Comparison of ENCODE assay signal across 8 mouse cellular contexts in the genomic region with DNA sequence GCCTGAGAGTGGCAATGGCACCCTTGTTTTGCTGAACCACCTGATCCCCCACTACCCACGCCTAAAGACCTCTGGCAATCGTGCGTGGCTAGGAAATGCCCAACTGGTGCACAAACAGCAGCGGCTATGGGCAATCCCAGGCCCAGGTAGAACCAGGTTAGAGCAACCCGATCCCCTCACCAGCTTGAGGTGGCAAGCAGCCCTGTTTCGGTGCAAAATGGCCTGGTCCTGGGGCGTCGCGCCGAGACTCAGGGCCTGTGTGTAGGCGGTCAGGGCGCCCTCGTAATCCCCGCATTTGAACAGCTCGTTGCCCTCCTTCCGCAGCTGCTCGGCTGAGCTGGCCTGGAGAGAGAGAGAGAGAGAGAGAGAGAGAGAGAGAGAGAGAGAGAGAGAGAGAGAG. TPM values are rescaled to one million over a fixed set of nuclear protein-coding genes. Genes with fewer than 3 reads are reported as not detected.
A peak's percentile ranks its signal among the peaks of the same experiment; 100 is the strongest.
DNase-seq lines count a peak whose midpoint lies in the region; ATAC-seq and TF ChIP-seq lines count a peak whose summit lies in the region.

No protein-coding gene starts in this region.

- no peak for TF ChIP-seq POLR2A in thymus, adult 2 months (IDR thresholded peaks at IDR 0.05; ENCODE audit: control insufficient read depth, extremely low read depth, insufficient read depth, low read length, poor library complexity)

- no peaks in the 10 kb centered on the region for H3K27me3 ChIP-seq in heart, embryonic 12.5 days (replicated peaks)
- H3K27me3 ChIP-seq in thymus, adult 2 months (ENCODE audit: control insufficient read depth, insufficient read depth, low read length): no peaks in the 10 kb centered on the region

- WGBS in heart, embryonic 12.5 days: 9% methylated on average over 17 of the region's 17 CpGs
- WGBS in thymus, adult 2 months: 6% methylated on average over 17 of the region's 17 CpGs

- H3K4me3 ChIP-seq in heart, embryonic 12.5 days: peak overlapping the region; percentile 79
- H3K4me3 ChIP-seq in thymus, adult 2 months (ENCODE audit: control insufficient read depth, insufficient read depth, low read length): peak overlapping the region; percentile 76

- H3K36me3 ChIP-seq in heart, embryonic 12.5 days: peaks cover 33% of the 10 kb centered on the region
- H3K36me3 ChIP-seq in thymus, adult 2 months (ENCODE audit: control insufficient read depth, insufficient read depth, low read length): peaks cover 23% of the 10 kb centered on the region

- DNase-seq in kidney, adult 11 months: peak; percentile 28
- no peak for DNase-seq in kidney, adult 9 months
- DNase-seq in brain, adult 2 months (ENCODE audit: low read depth, low spot score): peak; percentile 58
- peak; percentile 40 for DNase-seq in kidney, postnatal 14 days
- peak; percentile 19 for DNase-seq in mesoderm, embryonic 11.5 days (ENCODE audit: low read depth, low spot score)
- peak; percentile 33 for DNase-seq in thymus, adult 2 months

- H3K4me2 ChIP-seq in heart, embryonic 12.5 days: peak overlapping the region; percentile 89

- peaks cover 41% of the 10 kb centered on the region for H3K4me1 ChIP-seq in heart, embryonic 12.5 days (replicated peaks)
- H3K4me1 ChIP-seq in thymus, adult 2 months (replicated peaks; ENCODE audit: control insufficient read depth, insufficient read depth, low read length): peaks cover 19% of the 10 kb centered on the region

- no peak for TF ChIP-seq CTCF in thymus, adult 2 months (IDR thresholded peaks at IDR 0.05; ENCODE audit: borderline replicate concordance, control insufficient read depth, extremely low read depth, insufficient read depth, low read length, poor library complexity)

- H3K9me3 ChIP-seq in heart, embryonic 12.5 days (replicated peaks): no peaks in the 10 kb centered on the region

- H3K9ac ChIP-seq in heart, embryonic 12.5 days: peak overlapping the region; percentile 83

- ATAC-seq in heart, embryonic 12.5 days (ENCODE audit: insufficient number of reproducible peaks, low FRiP score): no peak
- no peak for ATAC-seq in frontal cortex, adult (ENCODE audit: low TSS enrichment)

- H3K27ac ChIP-seq in heart, embryonic 12.5 days (ENCODE audit: poor library complexity, severe bottlenecking): peak overlapping the region; percentile 48; the same call in 1 of the 2 replicates
- H3K27ac ChIP-seq in thymus, adult 2 months (ENCODE audit: control insufficient read depth, insufficient read depth, low read length): peak overlapping the region; percentile 2; the same call in 1 of the 2 replicates

RNA-seq across cellular contexts. Expression of gene Unc45a, which starts 1.4 kb away (rescaled TPM):
- 20.5 and 21.0 TPM in 2 replicates for polyA plus RNA-seq in heart, embryonic 12.5 days (2016; fragmentation: Nextera tagmentation; extraction: Ambion mirVana)
- 97.7 and 105 TPM in 2 replicates for polyA plus RNA-seq in thymus, adult 2 months (2012; rRNA removed)

RNA-seq across cellular contexts. Expression of gene Hddc3, which starts 3.5 kb away (rescaled TPM):
- 14.4 and 15.8 TPM in 2 replicates for polyA plus RNA-seq in heart, embryonic 12.5 days (2016; fragmentation: Nextera tagmentation; extraction: Ambion mirVana)
- 22.9 and 24.9 TPM in 2 replicates for polyA plus RNA-seq in thymus, adult 2 months (2012; rRNA removed)

RNA-seq across cellular contexts. Expression of gene Rccd1, which starts 15.1 kb away (rescaled TPM):
- polyA plus RNA-seq in heart, embryonic 12.5 days (2016; fragmentation: Nextera tagmentation; extraction: Ambion mirVana): 6.1 and 8.9 TPM in 2 replicates
- 17.6 and 20.4 TPM in 2 replicates for polyA plus RNA-seq in thymus, adult 2 months (2012; rRNA removed)

RNA-seq across cellular contexts. Expression of gene Man2a2, which starts 31.8 kb away (rescaled TPM):
- 25.0 and 31.0 TPM in 2 replicates for polyA plus RNA-seq in heart, embryonic 12.5 days (2016; fragmentation: Nextera tagmentation; extraction: Ambion mirVana)
- polyA plus RNA-seq in thymus, adult 2 months (2012; rRNA removed): 188 and 213 TPM in 2 replicates

RNA-seq across cellular contexts. Expression of gene Prc1, which starts 45.1 kb away (rescaled TPM):
- polyA plus RNA-seq in heart, embryonic 12.5 days (2016; fragmentation: Nextera tagmentation; extraction: Ambion mirVana): 137 and 152 TPM in 2 replicates
- polyA plus RNA-seq in thymus, adult 2 months (2012; rRNA removed): 80.6 and 84.4 TPM in 2 replicates
